Mouse (Mus musculus): Measurements from ENCODE around the gene Ddx31. TPM values are rescaled to one million over a fixed set of nuclear protein-coding genes. Genes with fewer than 3 reads are reported as not detected.

Gene Ddx31
- polyA plus RNA-seq, 1 experiment from 2014 or later, result 18.8 TPM

DNA sequence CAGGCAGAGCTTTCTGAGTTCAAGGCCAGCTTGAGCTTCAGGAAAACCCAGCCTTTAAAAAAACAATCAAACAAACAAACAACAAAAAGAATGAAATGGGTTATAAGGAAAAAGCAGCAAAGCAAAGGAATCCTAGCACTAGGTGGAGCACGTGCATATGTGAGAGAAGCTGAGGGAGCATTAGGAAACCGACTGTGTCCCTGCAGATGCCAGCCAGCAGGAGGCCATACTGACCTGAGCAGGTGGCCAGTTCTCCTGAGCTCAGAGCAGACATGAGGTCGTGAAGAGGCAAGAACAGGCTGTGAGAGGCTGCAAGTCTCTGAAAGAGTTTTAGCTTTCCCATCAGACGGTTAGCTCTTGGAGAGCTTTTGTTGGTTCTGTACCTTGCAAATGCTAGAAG is 10.9 kb upstream of the Ddx31 start:
- no peak for ATAC-seq (ENCODE audit: low FRiP score)
- H3K4me3 ChIP-seq (replicated peaks), result no peak overlapping the region
- 56% methylated on average over 4 of the region's 4 CpGs for WGBS
- H3K9ac ChIP-seq, result no peak overlapping the region
- no peak overlapping the region for H3K27ac ChIP-seq
- H3K4me1 ChIP-seq, result no peaks in the 10 kb centered on the region
- H3K27me3 ChIP-seq, result no peaks in the 10 kb centered on the region
- H3K9me3 ChIP-seq, result no peaks in the 10 kb centered on the region
- H3K36me3 ChIP-seq (replicated peaks), result peaks cover 93% of the 10 kb centered on the region
- H3K4me2 ChIP-seq, result no peak overlapping the region

DNA sequence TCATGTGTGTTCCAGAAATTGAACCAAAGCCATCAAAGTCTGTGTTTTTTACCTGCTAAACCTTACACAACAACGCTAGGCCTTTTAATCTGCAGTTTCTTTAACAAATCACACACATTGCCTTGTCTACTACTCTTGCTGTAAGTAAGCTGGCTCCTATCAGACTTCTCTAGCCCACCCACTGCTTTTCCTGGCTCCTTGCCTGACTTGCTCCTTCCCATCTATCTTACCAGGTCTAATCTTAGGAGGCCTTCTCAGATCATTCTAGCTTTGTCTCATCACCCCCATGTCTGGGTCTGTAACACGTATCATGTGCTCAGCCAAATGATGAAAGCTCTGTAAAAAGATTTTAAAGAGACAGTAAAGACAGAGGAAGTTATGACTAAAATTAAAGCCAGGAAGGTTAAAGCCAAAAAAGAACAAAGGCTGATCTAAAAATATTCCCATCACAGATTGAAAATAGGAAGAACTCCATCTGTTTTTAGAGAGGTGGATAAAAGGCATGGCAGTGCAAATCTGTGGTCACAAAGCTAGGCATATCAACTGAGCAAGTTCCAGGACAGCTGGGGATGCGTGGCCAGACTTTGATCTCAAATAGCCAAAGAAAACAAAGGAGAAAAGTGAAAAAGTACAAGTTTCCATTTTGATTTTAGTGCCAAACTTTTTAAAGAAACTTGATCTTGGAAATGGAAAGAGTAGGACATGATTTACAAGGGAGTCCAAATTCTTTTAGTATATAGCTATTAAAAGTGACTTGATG is 3.8 kb upstream of the Ddx31 start:
- Histone ChIP-seq H3K4me2 (no peak overlapping the region), H3K36me3 (replicated peaks) (peaks cover 35% of the 10 kb centered on the region), H3K9ac (no peak overlapping the region), H3K9me3 (no peaks in the 10 kb centered on the region), H3K4me3 (replicated peaks) (no peak overlapping the region), H3K27me3 (no peaks in the 10 kb centered on the region), H3K4me1 (peaks cover 32% of the 10 kb centered on the region), H3K27ac (no peak overlapping the region)
- whole genome bisulfite sequencing, result 85% methylated on average over 3 of the region's 3 CpGs
- no peak for ATAC-seq (ENCODE audit: low FRiP score)

DNA sequence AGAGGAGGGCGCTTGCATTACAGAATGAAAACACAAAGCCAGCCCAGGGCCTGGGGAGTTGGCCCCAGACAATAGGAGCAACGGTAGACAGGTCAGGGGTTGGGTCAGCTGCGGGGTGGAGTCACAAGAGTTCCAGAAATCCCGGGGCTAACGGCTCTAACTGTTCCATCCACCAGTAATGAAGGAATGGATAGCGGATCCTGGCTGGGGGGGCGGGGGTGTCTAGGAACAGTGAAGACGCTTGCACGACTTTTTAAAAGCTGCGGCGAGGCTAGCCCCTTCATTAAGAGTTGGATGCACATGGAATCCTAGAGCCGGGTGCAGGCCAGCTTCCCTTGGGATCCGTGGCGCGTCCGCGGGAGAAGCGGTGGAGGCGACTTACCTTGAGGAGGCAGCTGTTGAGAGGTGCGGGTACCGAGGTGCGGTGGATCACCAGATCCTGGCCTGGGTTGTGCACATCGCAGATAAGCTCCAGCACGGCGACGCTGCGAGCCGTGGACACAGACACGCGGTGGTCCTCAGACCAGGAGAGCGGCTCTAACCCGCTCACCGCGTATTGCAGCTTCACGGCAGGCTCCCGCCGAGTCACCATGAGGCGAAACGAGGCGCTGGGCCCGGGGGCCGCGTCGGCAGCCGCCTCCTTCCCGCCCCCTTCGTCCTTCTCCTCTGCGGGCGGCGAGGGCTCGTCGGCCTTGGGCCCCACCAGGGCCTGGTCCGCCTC is 545 bp upstream of the Ddx31 start:
- peaks cover 50% of the 10 kb centered on the region for H3K4me1 ChIP-seq
- H3K4me2 ChIP-seq, result peak overlapping the region; percentile 98
- peaks cover 7% of the 10 kb centered on the region for H3K36me3 ChIP-seq (replicated peaks)
- H3K9me3 ChIP-seq, result no peaks in the 10 kb centered on the region
- H3K27me3 ChIP-seq, result no peaks in the 10 kb centered on the region
- H3K27ac ChIP-seq, result peak overlapping the region; percentile 85
- ATAC-seq (ENCODE audit: low FRiP score), result peak; percentile 54
- WGBS, result under 1% methylated on average over 53 of the region's 53 CpGs
- peak overlapping the region; percentile 97 for H3K4me3 ChIP-seq (replicated peaks)
- H3K9ac ChIP-seq, result peak overlapping the region; percentile 93

DNA sequence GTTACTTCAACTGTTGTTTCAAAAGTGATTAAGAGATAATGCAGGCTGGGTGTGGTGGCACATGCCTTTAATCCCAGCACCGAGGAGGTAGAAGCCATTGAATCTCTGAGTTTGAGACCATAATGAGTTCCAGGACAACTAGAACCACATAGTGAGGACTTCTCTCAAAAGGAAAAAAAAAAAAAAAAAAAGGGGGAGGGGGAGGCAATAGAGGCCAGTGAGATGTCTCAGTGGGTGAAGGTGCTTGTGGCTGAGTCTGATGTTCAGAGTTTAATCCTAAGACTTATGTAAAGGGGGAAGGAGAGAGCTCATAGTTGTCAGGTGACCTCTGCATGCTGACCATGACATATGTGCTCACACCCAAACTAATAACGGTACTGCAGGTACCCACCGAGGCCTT is 1.8 kb downstream of the Ddx31 start:
- Histone ChIP-seq H3K27ac (no peak overlapping the region), H3K4me2 (peak overlapping the region; percentile 98), H3K4me1 (peaks cover 43% of the 10 kb centered on the region), H3K9ac (no peak overlapping the region), H3K4me3 (replicated peaks) (no peak overlapping the region; the same call in 1 of the 2 replicates), H3K27me3 (no peaks in the 10 kb centered on the region), H3K36me3 (replicated peaks) (peaks cover 24% of the 10 kb centered on the region), H3K9me3 (no peaks in the 10 kb centered on the region)
- no peak for ATAC-seq (ENCODE audit: low FRiP score)
- 82% methylated on average over 3 of the region's 3 CpGs for WGBS

DNA sequence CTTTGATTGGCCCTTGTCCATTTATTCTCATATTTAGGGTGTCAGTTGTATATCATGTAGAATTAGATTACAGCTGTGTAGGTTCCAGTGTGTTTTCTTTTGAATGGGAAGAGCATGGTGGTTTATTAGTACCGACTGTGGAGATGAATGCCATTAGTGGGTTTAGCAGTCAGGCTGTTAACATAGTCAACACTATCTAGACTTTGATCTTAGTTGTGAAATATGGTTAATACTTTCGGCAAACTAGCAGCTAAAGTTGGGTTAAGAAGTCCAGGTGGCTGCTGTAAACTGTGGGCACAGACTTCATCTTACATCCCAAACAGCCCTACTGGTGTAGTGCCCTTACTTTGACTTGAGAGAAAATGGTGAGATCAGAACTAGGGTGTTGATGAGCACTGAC is 8.7 kb downstream of the Ddx31 start:
- H3K27ac ChIP-seq, result no peak overlapping the region
- ATAC-seq (ENCODE audit: low FRiP score), result no peak
- no peaks in the 10 kb centered on the region for H3K27me3 ChIP-seq
- H3K4me2 ChIP-seq, result no peak overlapping the region
- 96% methylated on average over 2 of the region's 2 CpGs for WGBS
- no peak overlapping the region for H3K4me3 ChIP-seq (replicated peaks)
- no peak overlapping the region for H3K9ac ChIP-seq
- H3K4me1 ChIP-seq, result no peaks in the 10 kb centered on the region
- H3K36me3 ChIP-seq (replicated peaks), result peaks cover 68% of the 10 kb centered on the region
- no peaks in the 10 kb centered on the region for H3K9me3 ChIP-seq

- Histone ChIP-seq H3K4me3 (replicated peaks) (no peak overlapping the region), H3K9me3 (no peaks in the 10 kb centered on the region), H3K4me1 (no peaks in the 10 kb centered on the region), H3K9ac (no peak overlapping the region), H3K36me3 (replicated peaks) (peaks cover 59% of the 10 kb centered on the region), H3K27ac (no peak overlapping the region), H3K27me3 (no peaks in the 10 kb centered on the region), H3K4me2 (no peak overlapping the region)
- 93% methylated on average over 3 of the region's 3 CpGs for WGBS
- no peak for ATAC-seq (ENCODE audit: low FRiP score)
Measured at GRCm38 (mm10) chr2:28852594-28852993, 12.4 kb downstream of the Ddx31 start.

DNA sequence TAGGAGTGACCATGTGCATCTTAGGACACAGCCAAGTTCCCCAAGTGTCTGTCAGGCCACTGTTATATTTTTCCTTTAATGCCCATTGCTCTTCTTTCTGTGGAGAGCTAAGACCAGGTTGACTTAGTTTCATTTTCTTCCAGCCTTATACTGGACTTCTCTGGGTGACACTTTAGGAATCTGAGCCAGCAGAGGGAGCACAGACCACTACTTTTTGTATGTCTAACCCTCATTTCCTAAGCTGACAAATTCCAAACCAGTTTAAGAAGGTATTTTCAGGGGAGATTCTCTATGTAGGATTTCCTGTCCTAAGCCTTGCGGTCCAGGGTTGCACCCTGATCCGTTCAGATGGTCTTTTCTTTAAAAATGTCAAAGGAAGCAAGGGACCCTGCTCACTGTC is 15.6 kb downstream of the Ddx31 start:
- ATAC-seq (ENCODE audit: low FRiP score), result no peak
- no peaks in the 10 kb centered on the region for H3K27me3 ChIP-seq
- H3K4me1 ChIP-seq, result no peaks in the 10 kb centered on the region
- no peak overlapping the region for H3K27ac ChIP-seq
- H3K9ac ChIP-seq, result no peak overlapping the region
- H3K4me3 ChIP-seq (replicated peaks), result no peak overlapping the region
- no peaks in the 10 kb centered on the region for H3K9me3 ChIP-seq
- H3K36me3 ChIP-seq (replicated peaks), result peaks cover 54% of the 10 kb centered on the region
- WGBS, result 95% methylated on average over 2 of the region's 2 CpGs
- no peak overlapping the region for H3K4me2 ChIP-seq

GRCm38 (mm10) chr2:28859303-28859702 is 19.1 kb downstream of the Ddx31 start:
- no peak overlapping the region for H3K4me2 ChIP-seq
- no peak overlapping the region for H3K9ac ChIP-seq
- no peak overlapping the region for H3K4me3 ChIP-seq (replicated peaks)
- ATAC-seq (ENCODE audit: low FRiP score), result no peak
- H3K9me3 ChIP-seq, result no peaks in the 10 kb centered on the region
- H3K4me1 ChIP-seq, result no peaks in the 10 kb centered on the region
- WGBS, result 93% methylated on average over 4 of the region's 4 CpGs
- no peak overlapping the region for H3K27ac ChIP-seq
- peaks cover 70% of the 10 kb centered on the region for H3K36me3 ChIP-seq (replicated peaks)
- no peaks in the 10 kb centered on the region for H3K27me3 ChIP-seq

GRCm38 (mm10) chr2:28860678-28861423 is 20.6 kb downstream of the Ddx31 start:
- peaks cover 72% of the 10 kb centered on the region for H3K36me3 ChIP-seq (replicated peaks)
- no peak overlapping the region for H3K4me3 ChIP-seq (replicated peaks)
- no peak overlapping the region for H3K4me2 ChIP-seq
- no peak overlapping the region for H3K27ac ChIP-seq
- H3K9me3 ChIP-seq, result no peaks in the 10 kb centered on the region
- no peak overlapping the region for H3K9ac ChIP-seq
- no peak for ATAC-seq (ENCODE audit: low FRiP score)
- WGBS, result 84% methylated on average over 8 of the region's 8 CpGs
- no peaks in the 10 kb centered on the region for H3K27me3 ChIP-seq
- no peaks in the 10 kb centered on the region for H3K4me1 ChIP-seq

- H3K4me3 ChIP-seq (replicated peaks), result no peak overlapping the region
- no peak overlapping the region for H3K27ac ChIP-seq
- ATAC-seq (ENCODE audit: low FRiP score), result no peak
- H3K36me3 ChIP-seq (replicated peaks), result peaks cover 75% of the 10 kb centered on the region
- no peaks in the 10 kb centered on the region for H3K9me3 ChIP-seq
- H3K27me3 ChIP-seq, result no peaks in the 10 kb centered on the region
- H3K9ac ChIP-seq, result no peak overlapping the region
- H3K4me1 ChIP-seq, result no peaks in the 10 kb centered on the region
- H3K4me2 ChIP-seq, result no peak overlapping the region
Measured at GRCm38 (mm10) chr2:28863857-28864256, 23.7 kb downstream of the Ddx31 start.

- Histone ChIP-seq H3K4me1 (no peaks in the 10 kb centered on the region), H3K27me3 (no peaks in the 10 kb centered on the region), H3K9ac (no peak overlapping the region), H3K9me3 (no peaks in the 10 kb centered on the region), H3K4me2 (no peak overlapping the region), H3K27ac (no peak overlapping the region), H3K36me3 (replicated peaks) (peaks cover 42% of the 10 kb centered on the region), H3K4me3 (replicated peaks) (no peak overlapping the region)
- ATAC-seq (ENCODE audit: low FRiP score), result no peak
- 86% methylated on average over 7 of the region's 7 CpGs for WGBS
Measured at GRCm38 (mm10) chr2:28867495-28867894, 27.3 kb downstream of the Ddx31 start.

DNA sequence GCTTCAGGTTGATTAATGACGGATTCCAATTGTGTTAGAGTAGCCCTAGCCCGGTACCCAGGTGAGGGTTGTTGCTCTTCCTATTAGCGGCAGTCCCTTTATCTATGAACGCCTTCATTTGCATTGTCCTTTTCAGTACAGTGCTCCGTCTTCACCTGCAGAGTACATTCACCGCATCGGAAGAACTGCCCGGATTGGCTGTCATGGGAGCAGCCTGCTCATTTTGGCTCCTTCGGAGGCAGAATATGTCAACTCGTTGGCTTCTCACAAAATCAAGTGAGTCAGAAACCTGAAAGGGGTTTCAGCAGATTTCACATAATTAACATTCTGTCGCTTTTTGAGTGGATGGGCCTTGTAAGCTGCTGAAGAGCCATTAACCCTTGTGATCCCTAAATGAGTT is 35.3 kb downstream of the Ddx31 start:
- no peak for ATAC-seq (ENCODE audit: low FRiP score)
- H3K4me3 ChIP-seq (replicated peaks), result no peak overlapping the region
- H3K9ac ChIP-seq, result no peak overlapping the region
- no peak overlapping the region for H3K27ac ChIP-seq
- no peaks in the 10 kb centered on the region for H3K27me3 ChIP-seq
- no peak overlapping the region for H3K4me2 ChIP-seq
- H3K4me1 ChIP-seq, result no peaks in the 10 kb centered on the region
- WGBS, result 82% methylated on average over 11 of the region's 11 CpGs
- H3K9me3 ChIP-seq, result no peaks in the 10 kb centered on the region
- peaks cover 44% of the 10 kb centered on the region for H3K36me3 ChIP-seq (replicated peaks)
